Mouse (Mus musculus) embryonic facial prominence, embryonic 11.5 days (tissue): Measurements from ENCODE around the gene Zfp800. TPM values are rescaled to one million over a fixed set of nuclear protein-coding genes. Genes with fewer than 3 reads are reported as not detected.

ENCODE experiments used
- polyA plus RNA-seq: library from polyadenylated mRNA; unstranded; fragments of >200 nt; fragmentation: Nextera tagmentation; extraction: Ambion mirVana; gene quantifications from 2 replicates; pipeline ENCODE4 v1.2.1, GENCODE M21; 2014

Gene Zfp800
- polyA plus RNA-seq, 1 experiment from 2014 or later, result 20.2 TPM

Other genes with a start within 250 kb of the Zfp800 start
- gene Arf5, start 25.6 kb upstream of the Zfp800 start, polyA plus RNA-seq, result 289 and 311 TPM in 2 replicates
- gene Fscn3, start 29.8 kb upstream of the Zfp800 start, polyA plus RNA-seq, result not detected in 2 replicates
- gene Gcc1, start 30.4 kb upstream of the Zfp800 start, polyA plus RNA-seq, result 7.4 and 8.2 TPM in 2 replicates
- gene Pax4, start 51.3 kb upstream of the Zfp800 start, polyA plus RNA-seq, result not detected in 2 replicates
- gene Snd1, start 77.1 kb upstream of the Zfp800 start, polyA plus RNA-seq, result 92.6 and 103 TPM in 2 replicates